Mouse (Mus musculus) small intestine, adult 10 weeks (tissue): ENCODE results near the gene Cdc34b. TPM values are rescaled to one million over a fixed set of nuclear protein-coding genes. Genes with fewer than 3 reads are reported as not detected.

ENCODE experiments used
- polyA plus RNA-seq: library from polyadenylated mRNA; stranded (reverse); fragments of 350-450 nt; fragmentation: Illumina TruSeq; extraction: RNeasy Lipid Tissue Mini Kit (QIAGEN cat#74804); gene quantifications from one replicate; pipeline ENCODE4 v1.2.3, GENCODE M21; 2014; ENCODE audit warnings: low replicate concordance

Gene Cdc34b
- not detected for polyA plus RNA-seq

GRCm38 (mm10) chr11:94741732-94742272 is at the start of gene Cdc34b:
Cdc34b (plus strand) TSS chr11:94741782.

GRCm38 (mm10) chr11:94704472-94704871 is 37.1 kb upstream of the Cdc34b start, which contains the start of gene Gm11541:
Gm11541 (minus strand) TSS chr11:94704499.

GRCm38 (mm10) chr11:94782603-94783002 is 41.0 kb downstream of the Cdc34b start, which contains the start of gene Tmem92:
Tmem92 (minus strand) TSS chr11:94782703.

Other genes starting within 250 kb of the Cdc34b start
- gene Epn3, start 241.8 kb upstream of the Cdc34b start, polyA plus RNA-seq = 0.22 TPM
- 1.2 TPM for gene Mycbpap, start 220.0 kb upstream of the Cdc34b start, polyA plus RNA-seq
- 7.1 TPM for gene Rsad1, start 192.5 kb upstream of the Cdc34b start, polyA plus RNA-seq
- gene Chad, start 176.7 kb upstream of the Cdc34b start, polyA plus RNA-seq = not detected
- gene Acsf2, start 139.9 kb upstream of the Cdc34b start, polyA plus RNA-seq = 34.1 TPM
- gene Lrrc59, start 112.0 kb upstream of the Cdc34b start, polyA plus RNA-seq = 150 TPM
- 17.1 TPM for gene Mrpl27, start 88.0 kb upstream of the Cdc34b start, polyA plus RNA-seq
- not detected for gene Eme1, start 87.8 kb upstream of the Cdc34b start, polyA plus RNA-seq
- not detected for gene Xylt2, start 64.3 kb upstream of the Cdc34b start, polyA plus RNA-seq
- gene Gm11541, start 37.3 kb upstream of the Cdc34b start, polyA plus RNA-seq = not detected
- not detected for gene Tmem92, start 40.9 kb downstream of the Cdc34b start, polyA plus RNA-seq
- gene Col1a1, start 194.4 kb downstream of the Cdc34b start, polyA plus RNA-seq = 9.8 TPM
- gene Hils1, start 225.8 kb downstream of the Cdc34b start, polyA plus RNA-seq = not detected
- not detected for gene Sgca, start 234.5 kb downstream of the Cdc34b start, polyA plus RNA-seq
- gene Ppp1r9b, start 249.3 kb downstream of the Cdc34b start, polyA plus RNA-seq = 6.8 TPM